Mouse (Mus musculus) midbrain, embryonic 16.5 days (tissue): ENCODE measurements around the gene Actn2. TPM values are rescaled to one million over a fixed set of nuclear protein-coding genes. Genes with fewer than 3 reads are reported as not detected.

Experiments used
- ATAC-seq: fragments of 200-750 bp; cut with Nextera tagmentation; 2 replicates; pipeline ENCODE4 v1.8.0; 2017; ENCODE audit warnings: moderate TSS enrichment
- H3K27ac ChIP-seq: fragments of 300-500 bp; sonication (generic); 2 replicates; pipeline ENCODE4 v1.5.1; 2014; ENCODE audit warnings: mild to moderate bottlenecking, low read length, mixed read lengths
- H3K27me3 ChIP-seq: fragments of 300-500 bp; sonication (generic); 2 replicates; pipeline ENCODE4 v1.6.1; 2014; ENCODE audit warnings: low read depth, low read length, mixed read lengths; ENCODE audit not compliant: control insufficient read depth, insufficient read depth
- H3K36me3 ChIP-seq: fragments of 300-500 bp; sonication (generic); 2 replicates; pipeline ENCODE4 v1.6.1; 2014; ENCODE audit warnings: mild to moderate bottlenecking, low read length, moderate library complexity, mixed read lengths; ENCODE audit not compliant: control insufficient read depth, insufficient read depth
- H3K4me1 ChIP-seq: fragments of 300-500 bp; sonication (generic); 2 replicates; pipeline ENCODE4 v1.6.1; 2014; ENCODE audit warnings: mild to moderate bottlenecking, low read length, mixed read lengths; ENCODE audit not compliant: control insufficient read depth, insufficient read depth
- H3K4me2 ChIP-seq: fragments of 300-500 bp; sonication (generic); 2 replicates; pipeline ENCODE4 v1.6.1; 2014; ENCODE audit warnings: mild to moderate bottlenecking, low read length, mixed read lengths
- H3K4me3 ChIP-seq: fragments of 300-500 bp; sonication (generic); 2 replicates; pipeline ENCODE4 v1.5.1; 2014; ENCODE audit warnings: low read depth, mild to moderate bottlenecking, low read length, moderate library complexity, mixed read lengths
- H3K9ac ChIP-seq: fragments of 300-500 bp; sonication (generic); 2 replicates; pipeline ENCODE4 v1.6.1; 2014; ENCODE audit warnings: low read depth, low read length, mixed read lengths
- H3K9me3 ChIP-seq: fragments of 300-500 bp; sonication (generic); replicated peaks from 2 replicates; pipeline ENCODE4 v1.6.1; 2014; ENCODE audit warnings: mild to moderate bottlenecking, low read length, mixed read lengths; ENCODE audit not compliant: control insufficient read depth, poor library complexity, severe bottlenecking
- WGBS: fragments of 180-500 bp; shearing (Covaris S2); extraction: QIAGEN DNeasy Blood & Tissue Kit; methylation state at CpG from one replicate; pipeline ENCODE4 v1.1.7; 2014; 5-methylcytosine and 5-hydroxymethylcytosine counted together
- polyA plus RNA-seq: library from polyadenylated mRNA; unstranded; fragments of >200 nt; fragmentation: Nextera tagmentation; extraction: Ambion mirVana; gene quantifications from 2 replicates; pipeline ENCODE4 v1.2.1, GENCODE M21; 2015

The Actn2 gene
- polyA plus RNA-seq, 1 experiment from 2014 or later = 3.3 TPM

DNA sequence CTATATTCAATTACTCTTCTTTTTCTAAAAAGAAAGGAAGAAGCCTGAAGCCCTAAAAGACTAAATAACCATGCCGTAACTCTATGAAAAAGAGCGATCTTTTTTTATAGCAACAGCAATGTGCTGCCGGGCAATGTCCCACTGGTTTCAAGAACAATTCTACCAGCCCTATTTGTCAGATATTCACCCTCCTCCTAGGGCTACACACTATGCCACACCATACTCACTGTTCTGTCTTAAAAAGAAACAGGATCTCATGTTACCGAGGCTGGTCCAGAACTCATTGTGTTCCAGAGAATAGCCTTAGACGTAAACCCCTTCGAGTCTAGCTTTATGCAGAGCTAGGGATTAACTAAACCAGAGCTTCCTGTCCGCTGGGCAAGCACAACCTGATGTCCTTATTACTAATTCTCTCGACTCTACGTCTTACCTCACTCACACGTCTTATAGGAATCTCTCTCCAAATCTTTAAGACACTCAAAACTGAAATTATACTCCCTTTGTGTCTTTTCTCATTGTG is 83.6 kb downstream of the Actn2 start:
- WGBS = 8% methylated on average over 10 of the region's 10 CpGs
- peaks cover 12% of the 10 kb centered on the region; the same call in 1 of the 2 replicates for H3K4me1 ChIP-seq
- peak overlapping the region; percentile 70 for H3K4me2 ChIP-seq
- peak overlapping the region; percentile 59 for H3K4me3 ChIP-seq
- no peaks in the 10 kb centered on the region for H3K36me3 ChIP-seq
- no peaks in the 10 kb centered on the region for H3K9me3 ChIP-seq
- ATAC-seq = no peak
- peak overlapping the region; percentile 75; the same call in 1 of the 2 replicates for H3K9ac ChIP-seq
- no peak overlapping the region for H3K27ac ChIP-seq
- no peaks in the 10 kb centered on the region for H3K27me3 ChIP-seq

DNA sequence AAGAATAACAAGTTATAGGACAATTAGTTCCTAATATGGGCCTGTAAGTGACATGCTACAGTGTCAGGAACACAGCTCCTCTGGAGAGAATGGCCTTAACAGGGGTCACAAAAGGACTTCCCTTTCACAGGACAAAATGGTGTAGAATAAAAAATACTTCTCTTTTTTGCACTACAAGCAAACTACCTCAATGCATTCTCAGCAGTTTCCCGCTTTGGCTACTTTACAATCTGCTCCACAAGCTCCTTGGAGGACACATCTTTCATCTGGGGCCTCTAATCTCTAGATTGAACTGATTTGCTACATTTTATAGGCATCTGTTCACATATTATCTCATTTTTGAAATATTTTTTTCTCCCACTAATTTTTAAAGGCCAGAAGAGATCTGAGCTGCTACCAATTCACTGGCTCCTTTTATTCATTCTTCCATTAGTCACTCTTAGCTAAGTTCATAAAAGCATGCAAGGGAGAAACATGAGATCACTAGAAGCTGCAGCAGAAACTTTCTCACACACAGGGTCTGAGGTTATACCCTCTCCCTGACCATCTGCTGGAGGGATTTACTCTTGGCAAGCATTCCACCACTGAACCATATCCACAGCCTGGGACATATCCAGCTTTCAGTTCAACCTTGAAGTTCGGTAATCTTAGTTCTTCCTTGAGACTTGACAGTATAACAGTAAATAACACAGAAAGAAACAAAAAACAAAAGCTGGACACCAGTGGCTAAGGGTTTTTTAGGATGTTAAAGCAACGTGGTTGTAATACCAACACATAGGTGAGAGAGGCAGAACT is 84.5 kb downstream of the Actn2 start:
- Histone ChIP-seq H3K4me3 (no peak overlapping the region), H3K9ac (0 out of 2 replicates have a peak overlapping the region, but pooled peaks have one; percentile 6), H3K36me3 (no peaks in the 10 kb centered on the region), H3K4me1 (peaks cover 12% of the 10 kb centered on the region; the same call in 1 of the 2 replicates), H3K4me2 (peak overlapping the region; percentile 70), H3K27me3 (no peaks in the 10 kb centered on the region), H3K9me3 (no peaks in the 10 kb centered on the region), H3K27ac (no peak overlapping the region)
- no peak for ATAC-seq
- 72% methylated on average over 3 of the region's 3 CpGs for WGBS

DNA sequence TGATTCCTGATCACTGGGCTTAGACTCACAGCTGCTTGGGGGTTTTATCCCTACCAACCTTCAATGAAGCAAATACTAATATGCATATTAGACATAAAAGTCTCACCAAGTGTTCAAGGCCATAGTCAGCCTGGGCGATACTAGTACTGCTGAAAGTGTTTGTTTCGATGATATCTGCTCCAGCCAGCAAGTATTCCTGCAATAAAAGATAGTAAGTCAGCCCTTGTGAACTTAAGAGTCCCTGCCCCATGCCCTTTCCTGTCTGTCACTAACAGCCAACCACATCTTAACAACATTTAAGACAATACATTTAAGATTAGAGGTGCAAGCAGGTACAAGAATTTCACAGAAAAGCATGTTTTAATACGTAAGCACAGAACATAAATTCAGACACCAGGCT is 90.1 kb downstream of the Actn2 start:
- no peaks in the 10 kb centered on the region for H3K4me1 ChIP-seq
- no peak overlapping the region for H3K9ac ChIP-seq
- H3K4me3 ChIP-seq = no peak overlapping the region
- no peaks in the 10 kb centered on the region for H3K27me3 ChIP-seq
- no peak for ATAC-seq
- H3K36me3 ChIP-seq = peaks cover 6% of the 10 kb centered on the region; the same call in 1 of the 2 replicates
- H3K27ac ChIP-seq = no peak overlapping the region
- 100% methylated on average over 3 of the region's 3 CpGs for WGBS
- H3K9me3 ChIP-seq = no peaks in the 10 kb centered on the region
- no peak overlapping the region for H3K4me2 ChIP-seq

DNA sequence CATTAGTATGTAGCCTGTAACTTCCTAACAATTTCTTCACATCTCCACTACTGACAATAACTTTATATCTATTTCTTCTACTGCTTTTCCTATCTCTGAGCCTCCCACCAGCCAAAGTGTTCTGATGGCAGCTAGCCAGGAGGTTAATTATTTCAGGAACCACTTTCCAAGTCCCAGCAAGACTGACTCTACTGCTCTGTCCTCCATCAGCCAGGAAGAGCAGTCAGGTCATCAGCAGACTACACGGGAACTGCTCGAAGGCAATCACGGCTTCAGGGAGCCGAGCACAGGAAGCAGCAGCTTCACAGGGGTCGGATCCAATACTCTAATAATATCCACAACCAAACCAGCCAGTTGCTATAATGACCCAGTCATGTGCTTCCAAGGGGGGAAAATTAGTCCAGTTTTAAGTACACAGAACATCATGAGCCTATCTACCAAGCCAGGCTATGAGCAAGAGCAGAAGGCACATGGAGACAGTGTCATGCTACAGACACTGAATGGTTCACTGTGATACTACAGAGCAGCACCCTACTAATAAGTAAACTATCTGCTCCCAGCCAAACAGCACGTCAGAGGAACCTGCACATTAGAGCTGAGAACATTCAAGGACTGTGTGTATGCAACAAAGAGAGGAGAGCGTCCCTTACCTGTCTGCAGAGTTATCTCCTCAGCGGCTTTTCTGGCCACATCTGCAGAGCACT is 91.2 kb downstream of the Actn2 start:
- Histone ChIP-seq H3K36me3 (peaks cover 10% of the 10 kb centered on the region; the same call in 1 of the 2 replicates), H3K9me3 (no peaks in the 10 kb centered on the region), H3K27me3 (no peaks in the 10 kb centered on the region), H3K4me3 (no peak overlapping the region), H3K4me2 (no peak overlapping the region), H3K27ac (no peak overlapping the region), H3K4me1 (no peaks in the 10 kb centered on the region), H3K9ac (no peak overlapping the region)
- WGBS = 93% methylated on average over 8 of the region's 8 CpGs
- ATAC-seq = no peak

DNA sequence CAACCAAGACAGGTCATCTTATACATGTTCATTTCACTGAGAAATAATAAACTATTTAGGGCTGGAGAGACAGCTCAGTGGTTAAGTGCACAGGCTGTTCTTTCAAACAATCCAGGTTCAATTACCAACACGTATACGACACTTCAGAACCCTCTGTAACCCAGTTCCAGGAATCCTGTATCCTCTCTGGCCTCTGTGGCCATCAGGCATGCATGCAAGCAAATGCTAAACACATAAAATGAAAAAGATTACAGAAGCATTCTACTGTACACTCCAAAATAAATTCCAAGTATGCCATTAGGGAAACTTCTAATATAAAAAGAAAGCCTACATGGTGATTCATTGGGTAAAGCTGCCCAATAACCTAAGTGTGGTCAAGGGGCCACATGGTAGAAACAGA is 94.6 kb downstream of the Actn2 start:
- peaks cover 20% of the 10 kb centered on the region for H3K36me3 ChIP-seq

DNA sequence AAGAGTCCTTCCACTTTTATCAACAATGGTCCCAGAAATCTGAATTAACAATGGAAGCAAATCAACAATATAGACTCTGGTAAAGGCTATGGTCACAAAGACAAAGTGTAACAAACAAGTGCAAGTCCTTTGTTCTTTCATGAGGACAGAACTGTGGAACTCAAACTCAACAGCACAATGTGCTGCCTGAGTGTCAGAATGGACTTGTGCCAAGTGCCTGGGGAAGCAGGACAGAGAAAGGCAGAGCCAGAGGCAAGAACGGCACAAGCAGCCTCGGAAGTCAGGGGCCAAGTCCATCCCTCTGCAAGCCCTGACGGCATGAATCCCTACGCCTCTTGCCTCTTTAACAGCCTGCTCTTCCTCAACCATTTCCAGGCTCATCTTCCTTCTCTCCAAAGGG is 96.6 kb downstream of the Actn2 start:
- 96% methylated on average over 4 of the region's 4 CpGs for WGBS
- H3K4me1 ChIP-seq = no peaks in the 10 kb centered on the region
- no peaks in the 10 kb centered on the region for H3K9me3 ChIP-seq
- no peak for ATAC-seq
- no peaks in the 10 kb centered on the region for H3K27me3 ChIP-seq
- H3K9ac ChIP-seq = no peak overlapping the region
- H3K36me3 ChIP-seq = peaks cover 20% of the 10 kb centered on the region
- no peak overlapping the region for H3K4me2 ChIP-seq
- H3K27ac ChIP-seq = no peak overlapping the region
- H3K4me3 ChIP-seq = no peak overlapping the region

More for the DNA sequence above, 94.6 kb downstream of the Actn2 start:
- no peak for ATAC-seq
- H3K4me3 ChIP-seq = no peak overlapping the region
- no peak overlapping the region for H3K9ac ChIP-seq
- WGBS = 95% methylated on average over 2 of the region's 2 CpGs
- H3K9me3 ChIP-seq = no peaks in the 10 kb centered on the region
- H3K4me2 ChIP-seq = no peak overlapping the region
- H3K27me3 ChIP-seq = no peaks in the 10 kb centered on the region
- H3K27ac ChIP-seq = no peak overlapping the region
- H3K4me1 ChIP-seq = no peaks in the 10 kb centered on the region

DNA sequence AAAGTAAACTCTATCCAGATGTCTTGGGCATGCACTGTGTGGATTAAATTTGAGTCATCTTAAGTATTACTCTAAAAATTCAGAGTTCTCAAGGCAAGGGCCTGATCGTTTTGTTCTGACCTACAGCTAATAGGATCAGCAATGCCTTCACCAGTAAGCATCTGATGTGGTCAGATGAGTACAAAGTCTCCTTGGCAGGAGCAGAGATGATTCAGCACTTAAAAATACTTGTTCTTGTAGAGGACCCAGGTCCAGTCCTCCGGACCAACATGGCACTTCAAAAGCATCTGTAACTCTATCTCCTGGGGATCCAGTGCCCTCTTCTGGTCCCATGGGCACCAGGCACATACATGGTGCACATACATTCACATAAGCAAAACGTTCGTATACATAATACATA is 108.4 kb downstream of the Actn2 start:
- Histone ChIP-seq H3K4me3 (no peak overlapping the region), H3K27ac (no peak overlapping the region), H3K4me1 (no peaks in the 10 kb centered on the region), H3K27me3 (no peaks in the 10 kb centered on the region), H3K9me3 (no peaks in the 10 kb centered on the region), H3K9ac (no peak overlapping the region), H3K36me3 (peaks cover 20% of the 10 kb centered on the region; the same call in 1 of the 2 replicates), H3K4me2 (no peak overlapping the region)
- 96% methylated on average over 4 of the region's 4 CpGs for WGBS
- ATAC-seq = no peak

DNA sequence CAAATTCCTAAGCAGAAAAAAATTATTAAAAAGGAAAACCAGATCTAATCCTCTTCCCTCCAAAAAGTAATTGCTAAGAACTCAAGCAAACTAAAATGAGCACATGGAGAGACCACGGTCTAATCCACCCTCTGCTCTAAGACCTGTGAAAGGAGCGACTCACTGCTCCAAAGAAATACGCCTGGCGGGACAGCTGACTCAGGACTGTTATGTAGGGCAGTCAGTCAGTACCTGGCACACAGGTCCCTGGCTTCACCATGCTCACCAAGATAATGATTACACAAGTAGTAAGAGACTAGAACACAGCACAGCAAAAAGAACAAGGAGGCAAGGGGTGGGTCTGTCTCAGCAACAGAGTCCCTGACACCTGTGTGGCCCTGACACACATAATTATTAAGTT is 112.3 kb downstream of the Actn2 start:
- peaks cover 24% of the 10 kb centered on the region; the same call in 1 of the 2 replicates for H3K36me3 ChIP-seq

DNA sequence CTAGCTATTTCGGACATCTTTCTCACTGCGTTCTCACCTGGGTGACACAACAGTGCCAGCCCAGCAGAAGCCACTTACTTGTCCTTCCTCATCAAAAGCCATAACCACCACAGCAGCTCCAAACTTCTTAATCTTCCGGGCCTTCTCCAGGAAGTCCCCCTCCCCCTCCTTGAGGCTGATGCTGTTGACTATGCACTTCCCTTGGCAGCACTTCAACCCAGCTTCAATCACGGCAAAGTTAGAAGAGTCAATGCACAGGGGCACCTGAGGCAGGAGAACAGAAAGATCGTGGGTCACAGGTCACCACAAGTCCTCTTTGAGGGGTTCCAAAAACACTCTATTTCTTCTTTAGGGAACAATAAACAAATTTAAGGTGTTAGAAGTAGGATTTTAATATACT is 113.0 kb downstream of the Actn2 start:
- Histone ChIP-seq H3K9ac (no peak overlapping the region), H3K4me1 (no peaks in the 10 kb centered on the region), H3K4me2 (no peak overlapping the region), H3K36me3 (peaks cover 22% of the 10 kb centered on the region; the same call in 1 of the 2 replicates), H3K9me3 (no peaks in the 10 kb centered on the region), H3K4me3 (no peak overlapping the region), H3K27me3 (no peaks in the 10 kb centered on the region), H3K27ac (no peak overlapping the region)
- 84% methylated on average over 5 of the region's 5 CpGs for WGBS
- ATAC-seq = no peak

More for the DNA sequence above, 112.3 kb downstream of the Actn2 start:
- no peaks in the 10 kb centered on the region for H3K4me1 ChIP-seq
- H3K4me2 ChIP-seq = no peak overlapping the region
- H3K9me3 ChIP-seq = no peaks in the 10 kb centered on the region
- no peak for ATAC-seq
- no peaks in the 10 kb centered on the region for H3K27me3 ChIP-seq
- H3K27ac ChIP-seq = no peak overlapping the region
- 90% methylated on average over 4 of the region's 4 CpGs for WGBS
- H3K9ac ChIP-seq = no peak overlapping the region
- no peak overlapping the region for H3K4me3 ChIP-seq
